Mouse (Mus musculus): Measurements from ENCODE around the gene Rps6kl1.

- TF ChIP-seq CTCF (IDR thresholded peaks at IDR 0.05; ENCODE audit: control insufficient read depth, insufficient read depth, insufficient read length) (no peak), USF1 (IDR thresholded peaks at IDR 0.05; ENCODE audit: low read depth) (no peak), MAX (IDR thresholded peaks at IDR 0.05) (no peak), MYOG (IDR thresholded peaks at IDR 0.05; ENCODE audit: control insufficient read depth, extremely low read depth, insufficient read length) (no peak), CEBPB (IDR thresholded peaks at IDR 0.05; ENCODE audit: low read depth) (no peak)
Measured at GRCm38 (mm10) chr12:85185810-85186209, 34.7 kb upstream of the Rps6kl1 start.

All from C2C12 (cell line).